Mouse (Mus musculus) embryo, embryonic 11 days (tissue): ENCODE results near the gene Rasa2.
A peak's percentile ranks its signal among the peaks of the same experiment; 100 is the strongest.
"Not testable (repeated sequence)": the region's sequence is repeated elsewhere in the genome, so short reads cannot be mapped to it uniquely, and the experiment has no call there.

Source experiments
- DNase-seq: peaks from one replicate; pipeline ENCODE4 v3.0.0-alpha.2; 2015

Rasa2 gene

GRCm38 (mm10) chr9:96523148-96523547, 108.3 kb downstream of the Rasa2 start:
- no peak for DNase-seq

GRCm38 (mm10) chr9:96521574-96521973, 109.8 kb downstream of the Rasa2 start:
- not testable (repeated sequence) for DNase-seq

- no peak for DNase-seq
Observed at GRCm38 (mm10) chr9:96517429-96517828, 114.0 kb downstream of the Rasa2 start.

GRCm38 (mm10) chr9:96516806-96517205, 114.6 kb downstream of the Rasa2 start:
- no peak for DNase-seq

- DNase-seq: no peak
Observed at GRCm38 (mm10) chr9:96515737-96516136, 115.7 kb downstream of the Rasa2 start.

- DNase-seq: no peak
Observed at GRCm38 (mm10) chr9:96514278-96514677, 117.1 kb downstream of the Rasa2 start.

- peak; percentile 84 for DNase-seq
Observed at GRCm38 (mm10) chr9:96506011-96506498, 125.4 kb downstream of the Rasa2 start.

- DNase-seq: no peak
Observed at GRCm38 (mm10) chr9:96505156-96505555, 126.3 kb downstream of the Rasa2 start.

- DNase-seq: peak; percentile 50
Observed at GRCm38 (mm10) chr9:96504116-96504895, 127.1 kb downstream of the Rasa2 start.

GRCm38 (mm10) chr9:96502856-96503610, 128.4 kb downstream of the Rasa2 start:
- DNase-seq: no peak

GRCm38 (mm10) chr9:96501217-96501616, 130.2 kb downstream of the Rasa2 start:
- DNase-seq: no peak

GRCm38 (mm10) chr9:96493212-96493611, 138.2 kb downstream of the Rasa2 start:
- DNase-seq: peak; percentile 44

GRCm38 (mm10) chr9:96491810-96492209, 139.6 kb downstream of the Rasa2 start:
- DNase-seq: peak; percentile 69
